Mouse (Mus musculus) neural tube, embryonic 12.5 days (tissue): ENCODE results near the gene Tmem268. TPM values are rescaled to one million over a fixed set of nuclear protein-coding genes. Genes with fewer than 3 reads are reported as not detected.

Experiments
- ATAC-seq: fragments of 200-750 bp; cut with Nextera tagmentation; 2 replicates; pipeline ENCODE4 v1.8.0; 2017; ENCODE audit warnings: low read depth, mild to moderate bottlenecking, moderate TSS enrichment, moderate library complexity; ENCODE audit not compliant: low FRiP score
- H3K27ac ChIP-seq: fragments of 300-500 bp; sonication (generic); 2 replicates; pipeline ENCODE4 v1.5.1; 2016
- H3K27me3 ChIP-seq: fragments of 300-500 bp; sonication (generic); replicated peaks from 2 replicates; pipeline ENCODE4 v1.6.1; 2016; ENCODE audit warnings: mild to moderate bottlenecking
- H3K36me3 ChIP-seq: fragments of 300-500 bp; sonication (generic); 2 replicates; pipeline ENCODE4 v1.6.1; 2016; ENCODE audit warnings: mild to moderate bottlenecking
- H3K4me1 ChIP-seq: fragments of 300-500 bp; sonication (generic); 2 replicates; pipeline ENCODE4 v1.6.1; 2016
- H3K4me2 ChIP-seq: fragments of 300-500 bp; sonication (generic); replicated peaks from 2 replicates; pipeline ENCODE4 v1.6.1; 2016; ENCODE audit warnings: mild to moderate bottlenecking
- H3K4me3 ChIP-seq: fragments of 300-500 bp; sonication (generic); 2 replicates; pipeline ENCODE4 v1.5.1; 2016
- H3K9ac ChIP-seq: fragments of 300-500 bp; sonication (generic); 2 replicates; pipeline ENCODE4 v1.6.1; 2016; ENCODE audit warnings: mild to moderate bottlenecking
- H3K9me3 ChIP-seq: fragments of 300-500 bp; sonication (generic); 2 replicates; pipeline ENCODE4 v1.6.1; 2016; ENCODE audit warnings: mild to moderate bottlenecking
- WGBS: fragments of 180-500 bp; shearing (Covaris S2); methylation state at CpG from one replicate; pipeline ENCODE4 v1.1.7; 2016; 5-methylcytosine and 5-hydroxymethylcytosine counted together
- polyA plus RNA-seq: library from polyadenylated mRNA; unstranded; fragments of >200 nt; fragmentation: Nextera tagmentation; extraction: Ambion mirVana; gene quantifications from 2 replicates; pipeline ENCODE4 v1.2.1, GENCODE M21; 2016

Tmem268 gene
- polyA plus RNA-seq, 1 experiment from 2014 or later, result 4.2 TPM

DNA sequence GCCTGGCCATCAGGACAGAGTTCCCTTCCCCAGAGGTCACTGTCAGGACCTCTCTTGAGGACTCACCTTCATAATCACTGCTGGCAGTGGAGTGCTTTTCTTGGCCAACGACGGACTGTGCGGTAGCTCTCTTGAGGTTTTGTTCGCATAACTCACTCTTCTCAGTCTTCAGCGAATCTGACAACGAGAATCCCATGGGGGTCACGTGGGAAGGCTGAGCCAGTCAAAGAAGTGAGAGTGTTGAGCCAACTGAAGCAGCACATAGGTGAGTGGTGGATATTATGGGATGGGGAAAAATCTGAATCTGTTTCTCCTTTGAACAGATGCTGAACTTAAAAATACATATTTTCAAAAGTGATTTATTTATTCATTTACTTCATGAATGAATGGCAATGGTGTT, 49.8 kb downstream of the Tmem268 start:
- 82% methylated on average over 7 of the region's 7 CpGs for WGBS
- ATAC-seq, result no peak

DNA sequence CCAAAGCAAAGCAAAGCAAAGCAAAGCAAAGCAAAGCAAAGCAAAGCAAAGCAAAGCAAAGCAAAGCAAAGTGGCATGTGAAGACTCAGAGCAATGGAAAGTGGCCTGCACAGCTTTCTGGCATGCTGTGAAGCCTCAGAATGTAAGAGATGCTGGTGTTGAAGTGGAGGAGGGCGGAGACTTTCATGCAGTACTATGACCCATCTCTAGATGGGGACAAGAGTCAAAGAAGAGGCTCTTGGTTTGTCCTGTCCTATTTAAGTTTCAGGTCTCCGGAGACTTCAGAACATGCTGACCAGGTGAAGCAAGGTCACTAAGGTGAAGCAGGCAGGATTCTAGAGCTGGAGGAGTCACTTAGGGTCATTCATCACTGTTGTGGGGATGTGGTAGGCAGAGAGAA, 63.3 kb downstream of the Tmem268 start:
- no peak overlapping the region for H3K27ac ChIP-seq
- H3K36me3 ChIP-seq, result no peaks in the 10 kb centered on the region
- H3K9ac ChIP-seq, result no peak overlapping the region
- no peak overlapping the region for H3K4me2 ChIP-seq
- ATAC-seq, result no peak
- no peaks in the 10 kb centered on the region for H3K9me3 ChIP-seq
- 72% methylated on average over 2 of the region's 2 CpGs for WGBS
- no peaks in the 10 kb centered on the region for H3K4me1 ChIP-seq
- no peak overlapping the region for H3K4me3 ChIP-seq
- no peaks in the 10 kb centered on the region for H3K27me3 ChIP-seq

More for the DNA sequence above, 49.8 kb downstream of the Tmem268 start:
- Histone ChIP-seq H3K4me3 (no peak overlapping the region), H3K27ac (no peak overlapping the region), H3K9ac (no peak overlapping the region), H3K4me1 (no peaks in the 10 kb centered on the region), H3K4me2 (no peak overlapping the region), H3K27me3 (no peaks in the 10 kb centered on the region), H3K36me3 (no peaks in the 10 kb centered on the region), H3K9me3 (no peaks in the 10 kb centered on the region)

DNA sequence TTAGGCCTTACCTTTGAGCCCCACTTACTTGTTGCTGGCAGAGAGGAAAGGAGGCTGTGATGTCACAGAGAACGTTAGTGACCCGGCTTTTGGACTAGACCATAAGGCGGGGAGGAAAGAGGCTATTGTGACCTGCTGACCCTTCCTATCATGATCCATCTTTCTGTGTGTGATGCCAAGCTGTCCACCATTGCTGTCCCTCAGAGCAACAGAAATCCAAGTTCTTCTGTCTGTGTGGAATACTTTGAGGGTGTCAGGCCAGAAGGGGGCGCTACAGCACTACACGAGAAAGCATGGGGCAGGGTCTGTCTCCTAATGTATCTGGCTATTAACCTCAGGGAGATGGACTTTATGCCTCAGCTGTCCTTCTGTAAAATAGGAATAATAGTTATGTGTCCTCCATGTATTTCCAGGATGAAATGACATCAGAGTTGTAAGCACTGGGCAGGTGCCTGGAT, 63.8 kb downstream of the Tmem268 start, which contains the start of gene Tex48:
Gene Tex48 (minus strand): TSS at position 51 of the 458 bp plus-strand sequence.
- Histone ChIP-seq H3K9ac (no peak within 1 kb of the TSS), H3K4me2 (no peak within 1 kb of the TSS), H3K27me3 (no peaks in the 10 kb centered on the region), H3K27ac (no peak within 1 kb of the TSS), H3K9me3 (no peaks in the 10 kb centered on the region), H3K4me3 (no peak within 1 kb of the TSS), H3K4me1 (no peaks in the 10 kb centered on the region), H3K36me3 (no peaks in the 10 kb centered on the region)
- WGBS, result 58% methylated on average over 5 of the region's 5 CpGs
- ATAC-seq, result no peak

DNA sequence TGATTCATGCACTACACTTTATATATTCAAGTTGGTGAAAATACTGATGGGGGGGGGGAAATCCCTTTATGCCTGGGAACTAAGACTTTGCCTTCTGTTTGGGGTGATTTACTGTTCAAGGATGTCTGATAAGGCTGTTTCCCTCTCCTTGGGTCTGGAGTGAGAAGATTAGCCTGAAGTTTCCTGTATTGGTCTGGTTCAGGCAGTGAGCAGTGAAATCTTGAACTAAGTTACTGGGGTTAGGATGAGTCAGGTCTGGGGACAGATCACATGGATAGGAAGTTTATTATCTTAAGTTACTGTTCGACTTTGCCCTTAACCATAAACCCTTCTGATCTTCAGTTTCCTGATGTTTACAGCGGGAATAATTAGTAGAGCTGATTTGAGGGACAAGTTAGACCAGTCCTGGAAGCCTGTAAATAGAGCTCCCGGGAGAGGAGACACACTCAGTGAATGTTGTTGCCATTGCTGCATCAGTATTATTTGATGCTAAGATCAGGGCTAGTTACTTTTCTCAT, 67.0 kb downstream of the Tmem268 start:
- Histone ChIP-seq H3K27ac (no peak overlapping the region), H3K4me2 (no peak overlapping the region), H3K27me3 (no peaks in the 10 kb centered on the region), H3K9ac (no peak overlapping the region), H3K36me3 (no peaks in the 10 kb centered on the region), H3K9me3 (no peaks in the 10 kb centered on the region), H3K4me3 (no peak overlapping the region), H3K4me1 (no peaks in the 10 kb centered on the region)
- WGBS, result 71% methylated on average over 3 of the region's 3 CpGs
- no peak for ATAC-seq

DNA sequence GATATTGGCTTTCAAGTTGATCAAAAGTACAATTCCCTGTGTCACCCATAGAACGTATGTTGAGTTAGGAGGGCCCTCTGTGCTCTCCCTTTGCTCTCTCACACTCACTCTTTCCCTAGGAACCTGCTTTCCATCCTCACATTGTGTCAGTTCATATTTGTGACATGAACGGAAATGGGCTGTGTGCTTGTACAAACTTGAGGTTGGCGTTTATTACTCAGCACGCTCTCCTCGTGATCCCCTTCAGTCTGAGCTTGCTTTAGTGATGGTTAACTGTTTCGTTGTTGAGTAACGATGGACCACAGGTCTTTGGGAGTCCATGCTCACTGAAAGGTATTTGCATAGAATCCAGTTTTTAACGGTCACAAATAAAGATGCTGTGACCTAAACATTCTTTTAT, 68.5 kb downstream of the Tmem268 start:
- ATAC-seq, result no peak

DNA sequence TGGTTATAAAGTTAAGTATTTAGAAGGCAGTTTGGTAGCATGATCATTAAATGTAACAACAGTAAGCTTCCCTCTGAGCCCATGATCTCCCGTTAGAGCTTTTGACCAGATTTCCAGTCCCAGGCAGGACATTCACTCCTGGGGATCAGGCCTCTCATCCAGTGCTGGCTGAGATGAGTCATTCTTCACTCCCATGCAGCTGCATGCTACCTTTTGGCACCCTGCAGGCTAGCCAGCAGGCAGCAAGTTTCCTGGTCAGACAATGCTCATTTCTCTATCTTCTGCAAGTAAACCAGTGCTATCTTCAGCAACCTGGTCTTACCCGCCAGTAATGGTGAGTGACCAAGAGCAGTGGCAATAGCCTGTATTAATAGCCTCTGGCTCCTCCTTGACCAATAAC, 74.6 kb downstream of the Tmem268 start:
- ATAC-seq, result no peak
- H3K4me3 ChIP-seq, result no peak overlapping the region
- no peak overlapping the region for H3K27ac ChIP-seq
- H3K4me2 ChIP-seq, result no peak overlapping the region
- no peaks in the 10 kb centered on the region for H3K36me3 ChIP-seq
- no peaks in the 10 kb centered on the region for H3K27me3 ChIP-seq
- no peaks in the 10 kb centered on the region for H3K9me3 ChIP-seq
- H3K4me1 ChIP-seq, result no peaks in the 10 kb centered on the region
- 87% methylated on average over 2 of the region's 2 CpGs for WGBS
- no peak overlapping the region for H3K9ac ChIP-seq

More for the DNA sequence above, 68.5 kb downstream of the Tmem268 start:
- H3K4me1 ChIP-seq, result no peaks in the 10 kb centered on the region
- 90% methylated on average over 8 of the region's 8 CpGs for WGBS
- H3K4me3 ChIP-seq, result no peak overlapping the region
- H3K27me3 ChIP-seq, result no peaks in the 10 kb centered on the region
- no peak overlapping the region for H3K9ac ChIP-seq
- H3K4me2 ChIP-seq, result no peak overlapping the region
- H3K9me3 ChIP-seq, result no peaks in the 10 kb centered on the region
- no peak overlapping the region for H3K27ac ChIP-seq
- no peaks in the 10 kb centered on the region for H3K36me3 ChIP-seq

Other genes starting within 250 kb of the Tmem268 start
- not detected in 2 replicates for gene Orm1, start 214.2 kb upstream of the Tmem268 start, polyA plus RNA-seq
- gene Orm3, start 202.6 kb upstream of the Tmem268 start, polyA plus RNA-seq, result not detected in 2 replicates
- gene Orm2, start 196.3 kb upstream of the Tmem268 start, polyA plus RNA-seq, result not detected in 2 replicates
- 7.3 and 7.5 TPM in 2 replicates for gene Akna, start 155.4 kb upstream of the Tmem268 start, polyA plus RNA-seq
- gene Whrn, start 62.8 kb upstream of the Tmem268 start, polyA plus RNA-seq, result 9.0 and 10.0 TPM in 2 replicates
- gene Atp6v1g1, start 14.0 kb upstream of the Tmem268 start, polyA plus RNA-seq, result 423 and 429 TPM in 2 replicates
- not detected in 2 replicates for gene Gm11213, start 46.5 kb downstream of the Tmem268 start, polyA plus RNA-seq
- not detected in 2 replicates for gene Tex48, start 63.6 kb downstream of the Tmem268 start, polyA plus RNA-seq
- not detected in 2 replicates for gene Gm11214, start 104.6 kb downstream of the Tmem268 start, polyA plus RNA-seq
- 0.05 and 0.09 TPM in 2 replicates for gene Tnfsf15, start 186.3 kb downstream of the Tmem268 start, polyA plus RNA-seq